Mouse (Mus musculus) gastrocnemius, adult 2 months (tissue): ENCODE measurements at regions not wholly inside any gene's neighbourhood (a gene's known extent, or its start where the extent isn't known, plus 50 kb on each side); places are given as distances from the start of the nearest gene placed in this dataset.

Experiments used
- DNase-seq: peaks from one replicate; pipeline ENCODE4 v3.0.0; 2022
- H3K27ac ChIP-seq: fragments of 200-600 bp; 2 replicates; pipeline ENCODE4 v1.8.1; 2022; ENCODE audit warnings: mild to moderate bottlenecking
- H3K4me3 ChIP-seq: fragments of 200-600 bp; 2 replicates; pipeline ENCODE4 v1.8.1; 2022; ENCODE audit warnings: mild to moderate bottlenecking, moderate library complexity
- CTCF ChIP-seq: fragments of 200-600 bp; IDR thresholded peaks from 2 replicates; pipeline ENCODE4 v1.8.1; 2022; ENCODE audit warnings: antibody characterized with exemption, mild to moderate bottlenecking, moderate library complexity
- intact Hi-C: fragments of 180-260 bp; cut with DNase I; formaldehyde crosslinking; loops from one replicate; pipeline ENCODE4 v1.15.1; 2025

- DNase-seq, result no peak
- Histone ChIP-seq H3K27ac (no peak overlapping the region), H3K4me3 (no peak overlapping the region)
- intact Hi-C loops, result no loop called here
- TF ChIP-seq CTCF, result no peak
Measured at GRCm38 (mm10) chr14:61931811-61932210, 324.6 kb downstream of the Kcnrg start.

- Histone ChIP-seq H3K4me3 (no peak overlapping the region), H3K27ac (no peak overlapping the region)
- intact Hi-C loops, result no loop called here
- no peak for DNase-seq
- no peak for TF ChIP-seq CTCF
Measured at GRCm38 (mm10) chr14:61941682-61942081, 334.4 kb downstream of the Kcnrg start.

GRCm38 (mm10) chr14:61945659-61946058, 338.4 kb downstream of the Kcnrg start:
- no peak for DNase-seq
- intact Hi-C loops, result no loop called here
- H3K4me3 ChIP-seq, result no peak overlapping the region
- TF ChIP-seq CTCF, result no peak
- no peak overlapping the region for H3K27ac ChIP-seq

DNA sequence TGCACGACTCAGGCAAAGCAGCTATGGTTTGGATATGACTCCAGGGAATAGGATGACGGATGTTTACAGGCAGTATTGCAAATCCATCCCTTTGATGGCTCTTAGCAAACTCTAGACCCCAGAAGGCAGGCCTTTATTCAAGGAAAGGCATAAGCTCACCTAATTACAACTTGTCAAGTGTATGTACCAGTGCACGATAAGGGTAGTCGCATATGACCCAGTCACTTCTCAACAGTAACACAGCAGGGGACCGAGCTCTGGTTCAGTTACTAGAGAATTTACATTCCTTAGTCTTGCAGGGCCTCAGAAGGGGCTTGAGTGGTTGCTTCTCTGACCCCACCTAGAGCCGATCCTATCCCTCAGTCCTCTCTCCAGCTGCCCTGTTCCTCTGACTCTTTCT, 342.2 kb downstream of the Kcnrg start:
- Histone ChIP-seq H3K27ac (no peak overlapping the region), H3K4me3 (no peak overlapping the region)
- no peak for DNase-seq
- intact Hi-C loops, result no loop called here
- TF ChIP-seq CTCF, result no peak

GRCm38 (mm10) chr14:61950004-61950403, 342.4 kb upstream of the Rnaseh2b start:
- Histone ChIP-seq H3K27ac (no peak overlapping the region), H3K4me3 (no peak overlapping the region)
- no peak for TF ChIP-seq CTCF
- intact Hi-C loops, result no loop called here
- no peak for DNase-seq

DNA sequence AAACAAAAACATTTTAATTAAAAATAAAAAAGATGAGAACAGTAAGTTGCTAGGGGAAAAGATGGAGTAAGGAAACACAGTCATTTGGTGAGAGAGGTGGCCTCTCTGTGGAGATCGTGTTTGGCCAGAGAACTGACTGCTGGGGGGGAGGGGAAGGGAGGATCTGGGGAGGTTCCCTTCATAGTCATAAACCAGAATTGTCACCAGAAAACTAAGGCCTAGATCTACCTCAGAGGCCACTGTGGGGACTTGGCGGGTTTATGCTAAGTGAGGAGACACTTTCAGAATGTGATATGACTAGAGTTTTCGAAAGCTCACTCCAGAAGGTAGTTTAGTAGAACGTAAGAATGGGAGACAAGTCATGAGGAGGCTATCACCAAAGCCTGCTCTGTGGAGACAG, 339.4 kb upstream of the Rnaseh2b start:
- no peak overlapping the region for H3K27ac ChIP-seq
- intact Hi-C loops, result no loop called here
- no peak for TF ChIP-seq CTCF
- H3K4me3 ChIP-seq, result no peak overlapping the region
- DNase-seq, result no peak

DNA sequence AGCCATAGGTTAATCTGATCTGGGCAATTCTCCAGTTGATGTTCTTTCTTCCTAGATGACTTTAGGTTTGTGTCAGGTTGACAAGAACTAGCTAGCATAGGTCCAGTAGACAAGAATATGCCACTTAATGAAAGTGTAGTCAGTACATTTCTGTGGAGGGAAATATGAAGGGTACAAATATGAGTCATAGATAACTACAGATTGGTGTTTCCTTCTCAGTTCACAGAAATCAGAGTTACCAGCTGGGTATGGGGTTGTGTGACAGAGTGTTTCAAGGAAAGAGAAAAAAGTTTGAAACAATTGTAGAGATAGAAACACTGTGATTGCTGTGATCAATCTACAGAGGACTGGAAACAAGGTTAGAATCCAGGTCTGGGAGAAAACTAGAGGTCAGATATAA, 337.0 kb upstream of the Rnaseh2b start:
- TF ChIP-seq CTCF, result no peak
- no peak for DNase-seq
- Histone ChIP-seq H3K27ac (no peak overlapping the region), H3K4me3 (no peak overlapping the region)
- intact Hi-C loops, result no loop called here

DNA sequence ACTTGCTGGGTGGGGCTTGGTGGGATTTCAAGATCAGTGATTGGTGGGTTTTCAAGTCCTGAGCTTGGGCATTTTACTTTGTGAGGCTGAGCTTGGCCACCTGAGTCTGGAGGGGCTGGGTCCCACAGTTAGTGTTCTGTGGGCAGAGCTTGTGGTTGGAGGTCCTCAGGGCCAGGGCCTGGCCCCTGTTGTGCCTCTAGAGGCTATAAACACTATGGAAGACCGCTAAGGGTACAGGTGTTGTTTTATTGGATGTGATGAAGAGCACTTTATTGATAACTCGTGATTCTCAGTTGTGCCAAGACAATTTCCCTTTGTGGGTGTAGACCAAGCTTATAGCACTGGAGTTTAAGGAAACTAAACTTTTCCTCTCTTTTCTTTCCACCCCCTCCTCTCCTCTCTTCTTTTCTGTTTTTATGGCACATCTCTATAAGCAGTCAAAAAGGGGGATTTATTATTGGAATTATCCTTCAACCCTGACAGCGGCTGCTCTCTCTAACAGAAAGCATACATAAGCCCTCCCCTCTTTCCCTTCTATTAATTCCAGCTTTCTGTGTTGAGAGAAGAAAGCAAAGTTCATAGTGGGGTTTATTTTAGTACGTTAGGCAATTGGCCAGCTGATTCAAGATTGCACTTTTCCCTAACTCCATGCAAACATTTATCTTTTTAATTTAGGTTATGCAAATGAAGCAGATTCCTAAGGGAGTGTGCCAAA, 332.0 kb upstream of the Rnaseh2b start:
- DNase-seq, result no peak
- Histone ChIP-seq H3K27ac (no peak overlapping the region), H3K4me3 (no peak overlapping the region)
- intact Hi-C loops, result no loop called here
- TF ChIP-seq CTCF, result no peak

- no peak overlapping the region for H3K27ac ChIP-seq
- no peak overlapping the region for H3K4me3 ChIP-seq
- no peak for TF ChIP-seq CTCF
- intact Hi-C loops, result no loop called here
- DNase-seq, result no peak
Measured at GRCm38 (mm10) chr14:61968467-61968866, 323.9 kb upstream of the Rnaseh2b start.

GRCm38 (mm10) chr14:61968957-61969535, 323.3 kb upstream of the Rnaseh2b start:
- TF ChIP-seq CTCF, result no peak
- no peak for DNase-seq
- Histone ChIP-seq H3K4me3 (no peak overlapping the region), H3K27ac (no peak overlapping the region)
- intact Hi-C loops, result no loop called here

DNA sequence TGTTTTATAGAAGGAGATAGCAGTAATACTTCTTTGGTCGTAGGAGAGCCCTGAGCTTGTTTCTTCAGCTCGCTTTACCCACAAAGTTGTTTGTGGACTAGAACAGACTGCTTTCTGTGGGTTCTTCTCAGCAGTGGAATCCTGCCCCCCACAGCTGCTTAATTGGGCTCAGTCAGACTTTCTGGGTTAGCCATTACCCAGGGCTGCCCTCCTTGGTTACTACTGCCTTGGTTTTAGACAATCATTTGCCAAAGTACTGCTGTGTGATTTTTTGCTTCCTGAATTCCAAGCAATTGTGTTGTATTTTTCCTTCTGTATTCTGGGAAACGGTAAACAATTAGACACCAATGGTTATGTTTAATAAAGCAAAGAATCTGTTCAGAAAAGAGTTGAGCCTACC, 321.8 kb upstream of the Rnaseh2b start:
- intact Hi-C loops, result no loop called here
- no peak for TF ChIP-seq CTCF
- Histone ChIP-seq H3K27ac (no peak overlapping the region), H3K4me3 (no peak overlapping the region)
- no peak for DNase-seq

DNA sequence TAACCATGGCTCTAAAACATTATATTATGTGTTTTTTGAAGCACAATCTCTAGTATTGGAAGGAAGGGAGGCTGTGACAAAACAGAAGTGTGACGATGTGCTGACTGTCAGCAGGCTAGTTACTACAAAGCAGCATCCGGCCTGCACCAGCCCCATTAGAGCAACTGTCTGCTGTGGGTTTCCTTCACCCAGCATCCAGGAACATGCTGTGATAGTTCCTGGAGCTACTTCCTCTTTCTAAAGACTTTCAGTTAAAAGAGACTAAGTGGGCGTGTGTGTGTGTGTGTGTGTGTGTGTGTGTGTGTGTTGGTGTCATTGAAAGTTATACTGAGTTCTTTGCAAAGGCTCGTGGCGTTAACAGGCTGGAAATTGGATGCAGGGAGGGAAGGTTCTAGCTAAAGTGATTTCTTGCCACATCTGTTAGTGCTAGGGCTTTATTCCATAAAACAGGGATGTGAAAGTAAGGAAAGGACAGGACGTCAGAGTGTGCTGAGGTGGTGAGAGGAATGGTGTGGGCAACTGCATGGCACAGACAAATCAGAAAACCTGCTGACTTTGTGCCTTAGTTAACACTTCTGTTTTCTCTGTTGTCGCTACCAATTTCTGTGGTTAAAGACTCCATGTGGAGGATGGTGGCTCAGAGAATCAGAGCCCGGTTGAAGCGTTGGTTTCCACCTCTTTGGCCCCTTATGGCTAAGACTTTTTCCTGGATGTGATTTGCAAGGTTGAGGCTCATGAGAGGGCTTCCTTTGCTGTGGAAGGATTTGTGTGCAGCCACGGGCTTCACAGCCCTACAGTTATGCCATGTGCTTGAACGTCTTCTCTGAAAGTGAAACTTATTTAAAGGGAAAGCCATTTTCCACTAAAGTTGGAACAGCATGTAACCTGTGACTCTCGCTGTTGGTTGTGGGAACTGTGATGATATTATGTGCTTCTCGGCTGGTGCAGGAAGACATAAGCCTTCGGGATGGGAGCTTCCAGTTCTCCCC, 321.0 kb upstream of the Rnaseh2b start:
- H3K4me3 ChIP-seq, result peak overlapping the region; percentile 8; the same call in 1 of the 2 replicates
- intact Hi-C loops, result no loop called here
- H3K27ac ChIP-seq, result peak overlapping the region; percentile 50
- peak; percentile 24 for DNase-seq
- no peak for TF ChIP-seq CTCF

DNA sequence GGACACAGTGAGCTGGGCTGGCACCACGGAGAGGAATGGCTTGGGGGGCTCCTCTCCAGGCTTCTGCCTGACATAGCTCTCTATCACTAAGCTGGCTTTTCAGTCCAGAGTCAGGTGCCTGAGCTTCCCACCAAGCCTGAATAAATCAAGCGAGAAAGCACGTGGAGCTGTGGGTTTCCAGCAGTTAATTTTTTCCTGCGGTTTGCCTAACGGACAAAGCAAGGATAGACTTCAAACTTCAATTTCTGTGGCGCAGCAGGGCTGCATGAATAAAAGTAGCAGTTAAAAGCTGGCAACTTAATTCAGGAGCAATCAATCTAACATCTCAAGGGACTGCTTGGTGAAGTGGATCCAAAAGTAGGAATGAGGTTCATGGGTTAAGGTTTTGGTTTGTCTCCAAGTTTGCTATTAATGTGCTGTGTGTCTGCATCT, 317.1 kb upstream of the Rnaseh2b start:
- no peak for TF ChIP-seq CTCF
- Histone ChIP-seq H3K4me3 (no peak overlapping the region), H3K27ac (no peak overlapping the region)
- no peak for DNase-seq
- intact Hi-C loops, result no loop called here
